Mouse (Mus musculus) liver, adult 2 months (tissue): ENCODE measurements at regions not wholly inside any gene's neighbourhood (a gene's known extent, or its start where the extent isn't known, plus 50 kb on each side); places are given as distances from the start of the nearest gene placed in this dataset.

Experiments
- DNase-seq: peaks from one replicate; pipeline ENCODE4 v3.0.0-alpha.2; 2011; ENCODE audit warnings: low read depth, low spot score; ENCODE audit errors: extremely low read depth
- H3K27ac ChIP-seq: fragments of 200-500 bp; replicated peaks from 2 replicates; pipeline ENCODE4 v1.5.1; 2012; ENCODE audit warnings: low read depth, mild to moderate bottlenecking, control low read depth, inconsistent platforms, low read length; ENCODE audit not compliant: insufficient read depth
- H3K27me3 ChIP-seq: fragments of 200-500 bp; 2 replicates; pipeline ENCODE4 v1.6.1; 2012; ENCODE audit warnings: mild to moderate bottlenecking, moderate library complexity, low read length, inconsistent platforms; ENCODE audit not compliant: control insufficient read depth, insufficient read depth
- H3K36me3 ChIP-seq: fragments of 200-500 bp; 2 replicates; pipeline ENCODE4 v1.6.1; 2012; ENCODE audit warnings: low read length, inconsistent platforms; ENCODE audit not compliant: control insufficient read depth, insufficient read depth
- H3K4me1 ChIP-seq: fragments of 200-500 bp; 2 replicates; pipeline ENCODE4 v1.6.1; 2011; ENCODE audit warnings: low read length; ENCODE audit not compliant: control insufficient read depth, insufficient read depth
- H3K4me3 ChIP-seq: fragments of 200-500 bp; 2 replicates; pipeline ENCODE4 v1.5.1; 2011; ENCODE audit warnings: low read depth, mild to moderate bottlenecking, control low read depth, low read length, moderate library complexity; ENCODE audit not compliant: insufficient read depth
- H3K79me2 ChIP-seq: fragments of 200-500 bp; 2 replicates; pipeline ENCODE4 v1.6.1; 2012; ENCODE audit warnings: inconsistent platforms, mild to moderate bottlenecking, low read length, moderate library complexity; ENCODE audit not compliant: control insufficient read depth, insufficient read depth
- H3K9ac ChIP-seq: fragments of 200-500 bp; 2 replicates; pipeline ENCODE4 v1.6.1; 2012; ENCODE audit warnings: low read depth, mild to moderate bottlenecking, control low read depth, inconsistent platforms, low read length
- CTCF ChIP-seq: fragments of 200-500 bp; IDR thresholded peaks from 2 replicates; pipeline ENCODE4 v1.5.1; 2011; ENCODE audit warnings: low read depth, low read length, control low read depth
- POLR2A ChIP-seq: fragments of 200-500 bp; IDR thresholded peaks from 2 replicates; pipeline ENCODE4 v1.6.1; 2011; ENCODE audit warnings: low read length, control low read depth; ENCODE audit not compliant: insufficient read depth; ENCODE audit errors: extremely low read depth
- WGBS: fragments of 180-500 bp; shearing (Covaris S2); methylation state at CpG from one replicate; pipeline ENCODE4 v1.1.7; 2018; 5-methylcytosine and 5-hydroxymethylcytosine counted together

DNA sequence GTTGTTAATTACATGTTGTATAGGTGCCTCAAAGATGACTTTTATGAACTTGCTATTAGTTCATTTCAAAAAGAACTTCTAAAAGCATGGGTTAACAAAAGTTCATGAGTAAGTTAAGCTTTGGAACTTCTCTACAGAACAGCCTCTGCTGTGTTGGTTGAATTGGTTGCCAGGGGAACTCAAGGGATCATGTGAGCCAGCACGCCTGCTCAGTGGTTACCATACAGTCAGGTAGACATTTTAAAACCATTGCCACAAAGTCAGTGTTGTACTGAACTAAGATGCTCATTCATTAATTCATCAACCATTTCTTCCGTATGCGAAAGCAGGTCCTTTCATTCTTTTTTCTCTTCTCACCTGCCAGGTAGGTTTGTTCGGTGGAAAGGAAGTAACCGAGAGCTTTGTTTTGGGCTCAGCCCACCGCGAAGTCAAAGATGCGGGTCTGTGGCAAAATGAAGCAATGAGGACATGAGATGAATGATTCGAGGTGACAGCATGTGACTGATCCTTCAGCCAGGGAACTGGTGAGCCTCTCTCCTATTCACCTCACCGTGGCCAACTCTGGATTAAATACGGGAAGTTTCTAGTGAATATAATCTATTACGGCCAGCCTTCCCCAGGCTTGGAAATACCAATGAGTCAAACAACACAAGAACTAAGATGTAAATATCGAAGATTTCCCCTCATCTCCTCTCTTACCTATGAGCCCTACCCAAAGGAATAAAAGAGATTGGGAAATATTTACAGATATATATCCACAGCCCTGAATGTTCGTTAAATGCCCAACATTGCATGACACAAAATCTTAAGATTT lies 79.4 kb upstream of the Tfec start:
- Histone ChIP-seq H3K4me1 (no peaks in the 10 kb centered on the region), H3K27ac (no peak overlapping the region), H3K27me3 (no peaks in the 10 kb centered on the region), H3K36me3 (no peaks in the 10 kb centered on the region), H3K9ac (no peak overlapping the region), H3K79me2 (no peaks in the 10 kb centered on the region), H3K4me3 (no peak overlapping the region)
- TF ChIP-seq CTCF (no peak), POLR2A (no peak)
- DNase-seq = no peak
- 66% methylated on average over 14 of the region's 14 CpGs for WGBS

DNA sequence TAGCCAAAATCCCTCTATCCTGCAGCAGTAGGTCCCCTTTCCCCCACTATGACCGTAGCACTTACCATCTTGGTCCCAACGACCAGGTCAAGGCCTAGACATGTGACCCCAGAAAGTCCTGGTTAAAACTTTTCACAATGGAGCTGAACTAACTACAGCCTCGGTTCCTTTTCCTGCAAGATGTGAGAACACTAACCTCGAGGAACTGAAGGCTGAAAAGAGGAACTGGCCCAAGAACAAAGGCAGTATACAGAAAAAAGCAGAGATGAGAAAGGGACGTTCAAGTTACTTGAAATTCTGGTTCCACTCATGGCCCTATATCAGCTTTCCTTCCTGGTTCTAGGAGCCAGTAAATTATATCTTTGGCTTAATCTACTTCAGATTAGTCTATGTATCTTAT lies 67.4 kb upstream of the Tfec start:
- no peaks in the 10 kb centered on the region for H3K79me2 ChIP-seq
- no peaks in the 10 kb centered on the region for H3K36me3 ChIP-seq
- no peak overlapping the region for H3K27ac ChIP-seq
- 78% methylated on average over 5 of the region's 5 CpGs for WGBS
- no peak overlapping the region for H3K4me3 ChIP-seq
- TF ChIP-seq CTCF = no peak
- TF ChIP-seq POLR2A = no peak
- H3K4me1 ChIP-seq = no peaks in the 10 kb centered on the region
- H3K9ac ChIP-seq = no peak overlapping the region
- H3K27me3 ChIP-seq = no peaks in the 10 kb centered on the region
- DNase-seq = peak; percentile 16

DNA sequence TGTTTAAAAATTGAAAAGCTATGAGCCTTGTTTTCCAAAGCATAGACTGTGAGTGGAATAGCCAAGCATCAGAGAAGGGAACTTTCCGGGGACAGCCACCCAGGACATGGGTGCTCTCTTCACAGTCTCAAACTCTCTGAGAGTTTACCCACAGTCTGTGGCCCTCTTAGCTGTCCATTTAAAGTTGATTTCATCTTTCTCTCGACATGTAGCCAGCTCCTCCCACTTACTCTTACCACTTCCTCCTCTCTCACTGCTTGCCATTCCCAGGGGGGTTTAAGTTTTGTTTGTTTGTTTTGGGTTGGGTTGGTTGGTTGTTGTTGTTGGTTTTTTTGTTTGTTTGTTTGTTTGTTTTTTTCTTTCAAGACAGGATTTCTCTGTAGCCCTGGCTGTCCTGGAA lies 66.1 kb upstream of the Tfec start:
- WGBS = 68% methylated on average over 2 of the region's 2 CpGs
- TF ChIP-seq POLR2A = no peak
- no peak for TF ChIP-seq CTCF
- H3K4me3 ChIP-seq = no peak overlapping the region
- no peaks in the 10 kb centered on the region for H3K27me3 ChIP-seq
- no peak overlapping the region for H3K9ac ChIP-seq
- no peak for DNase-seq
- H3K27ac ChIP-seq = no peak overlapping the region
- H3K4me1 ChIP-seq = no peaks in the 10 kb centered on the region
- no peaks in the 10 kb centered on the region for H3K79me2 ChIP-seq
- no peaks in the 10 kb centered on the region for H3K36me3 ChIP-seq

DNA sequence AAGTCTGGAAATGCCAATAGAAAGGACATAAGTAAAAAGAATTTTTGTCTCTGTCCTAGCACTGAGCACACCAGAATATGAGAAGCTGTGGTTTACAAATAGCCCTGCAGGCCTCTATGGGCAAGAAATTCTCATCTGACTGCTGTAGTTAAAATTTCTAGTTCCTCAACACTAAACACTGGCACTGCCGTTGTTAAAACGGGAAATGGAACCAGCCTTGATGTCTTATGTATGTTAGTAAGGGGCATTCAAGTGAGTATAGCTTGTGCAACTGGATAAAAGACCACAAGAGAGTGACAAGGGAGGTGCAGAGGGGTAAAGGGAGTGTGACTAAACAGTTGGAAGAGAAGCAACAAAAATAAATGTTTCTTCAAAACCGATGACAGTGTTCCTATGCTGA lies 65.7 kb upstream of the Tfec start:
- Histone ChIP-seq H3K27me3 (no peaks in the 10 kb centered on the region), H3K27ac (no peak overlapping the region), H3K36me3 (no peaks in the 10 kb centered on the region), H3K4me1 (no peaks in the 10 kb centered on the region), H3K79me2 (no peaks in the 10 kb centered on the region), H3K4me3 (no peak overlapping the region), H3K9ac (no peak overlapping the region)
- 77% methylated on average over 3 of the region's 3 CpGs for WGBS
- DNase-seq = peak; percentile 13
- TF ChIP-seq CTCF = no peak
- TF ChIP-seq POLR2A = no peak

DNA sequence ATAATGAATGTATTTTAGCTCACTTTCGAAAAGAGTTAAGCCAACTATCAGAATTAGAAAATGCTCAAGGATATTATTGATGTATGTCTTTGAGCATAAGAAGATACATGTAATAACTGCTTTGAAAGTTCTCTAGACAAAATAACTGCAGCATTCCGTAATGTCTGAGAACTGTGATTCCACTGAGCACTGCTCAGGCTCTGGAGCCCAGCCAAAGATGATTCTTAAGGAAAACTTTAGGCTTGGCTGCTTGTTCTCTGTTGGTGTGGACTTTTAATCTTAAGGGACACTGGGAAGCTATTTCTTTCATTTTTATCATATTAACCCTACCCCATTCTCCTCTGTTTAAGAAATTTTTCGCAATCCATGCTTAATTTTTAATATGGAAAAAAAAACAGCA lies 59.9 kb upstream of the Tfec start:
- no peak for DNase-seq
- Histone ChIP-seq H3K36me3 (no peaks in the 10 kb centered on the region), H3K4me3 (no peak overlapping the region), H3K79me2 (no peaks in the 10 kb centered on the region), H3K9ac (no peak overlapping the region), H3K4me1 (no peaks in the 10 kb centered on the region), H3K27me3 (no peaks in the 10 kb centered on the region), H3K27ac (no peak overlapping the region)
- TF ChIP-seq POLR2A = no peak
- no peak for TF ChIP-seq CTCF
- WGBS = 86% methylated on average over 3 of the region's 3 CpGs

DNA sequence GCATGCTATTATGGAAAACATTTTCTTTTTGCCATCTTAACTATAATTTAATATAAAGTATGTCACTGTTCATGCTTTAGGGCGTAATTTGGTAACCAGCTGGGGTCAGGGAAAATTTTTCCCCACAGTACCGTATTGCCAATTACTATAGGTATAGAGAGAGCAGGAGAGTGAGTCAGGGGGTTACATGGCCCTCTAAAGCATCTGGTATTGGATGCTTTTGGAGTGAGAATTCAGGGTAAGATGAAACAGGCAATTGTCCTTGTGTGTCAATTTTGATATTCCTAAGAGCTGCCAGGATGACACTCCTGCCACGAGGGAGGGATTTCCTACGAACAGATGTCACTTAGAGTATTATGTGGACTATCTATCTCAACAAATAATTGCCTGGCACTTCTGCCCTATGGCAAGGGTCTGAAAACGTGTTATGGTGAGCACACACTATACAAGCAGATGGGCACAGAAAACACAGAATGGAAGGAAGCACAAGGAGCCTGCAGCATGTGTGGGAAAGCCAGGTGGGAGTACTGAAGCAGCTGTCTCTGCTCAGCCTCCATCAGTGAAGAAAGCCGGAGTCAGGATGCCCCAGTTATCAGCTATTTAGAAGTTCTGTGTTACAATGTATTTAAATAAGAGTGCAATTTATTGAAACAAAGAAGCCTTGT lies 58.7 kb upstream of the Tfec start:
- TF ChIP-seq POLR2A (no peak), CTCF (no peak)
- H3K27ac ChIP-seq = no peak overlapping the region
- H3K36me3 ChIP-seq = no peaks in the 10 kb centered on the region
- no peak overlapping the region for H3K4me3 ChIP-seq
- no peaks in the 10 kb centered on the region for H3K27me3 ChIP-seq
- no peak overlapping the region for H3K9ac ChIP-seq
- WGBS = 77% methylated on average over 6 of the region's 6 CpGs
- H3K4me1 ChIP-seq = no peaks in the 10 kb centered on the region
- no peaks in the 10 kb centered on the region for H3K79me2 ChIP-seq
- no peak for DNase-seq
